Mouse (Mus musculus) heart, embryonic 14.5 days (tissue): ENCODE data around the gene Mfsd4b1. TPM values are rescaled to one million over a fixed set of nuclear protein-coding genes. Genes with fewer than 3 reads are reported as not detected.
A peak's percentile ranks its signal among the peaks of the same experiment; 100 is the strongest.
"Not testable (repeated sequence)": the region's sequence is repeated elsewhere in the genome, so short reads cannot be mapped to it uniquely, and the experiment has no call there.

Experiments used
- ATAC-seq: fragments of 200-750 bp; cut with Nextera tagmentation; 2 replicates; pipeline ENCODE4 v1.8.0; 2017; ENCODE audit warnings: low read depth, moderate TSS enrichment; ENCODE audit not compliant: insufficient number of reproducible peaks, insufficient read depth, low FRiP score
- H3K27ac ChIP-seq, 2 experiments: fragments of 200-500 bp in 1 of 2; fragments of 300-500 bp in 1 of 2; sonication (generic) in 1 of 2; replicated peaks in 1 of 2; 2 replicates each; pipeline ENCODE4 v1.5.1; 2012 to 2014; ENCODE audit warnings: low read depth in 2 of 2, low read length in 2 of 2, control low read depth in 1 of 2, mild to moderate bottlenecking in 1 of 2, mixed read lengths in 1 of 2; ENCODE audit not compliant: control insufficient read depth in 1 of 2, insufficient read depth in 1 of 2
- H3K27me3 ChIP-seq: fragments of 300-500 bp; sonication (generic); 2 replicates; pipeline ENCODE4 v1.6.1; 2014; ENCODE audit warnings: mild to moderate bottlenecking, low read length, control low read depth; ENCODE audit not compliant: control insufficient read depth, insufficient read depth
- H3K36me3 ChIP-seq: fragments of 300-500 bp; sonication (generic); 2 replicates; pipeline ENCODE4 v1.6.1; 2014; ENCODE audit warnings: mild to moderate bottlenecking, control low read depth, low read length, mixed read lengths; ENCODE audit not compliant: control insufficient read depth, insufficient read depth
- H3K4me1 ChIP-seq, 2 experiments: fragments of 200-500 bp in 1 of 2; fragments of 300-500 bp in 1 of 2; sonication (generic) in 1 of 2; 2 replicates each; pipeline ENCODE4 v1.6.1; 2012 to 2014; ENCODE audit warnings: low read length in 2 of 2, control low read depth in 1 of 2, mixed read lengths in 1 of 2; ENCODE audit not compliant: control insufficient read depth in 2 of 2, insufficient read depth in 2 of 2
- H3K4me2 ChIP-seq: fragments of 300-500 bp; sonication (generic); 2 replicates; pipeline ENCODE4 v1.6.1; 2014; ENCODE audit warnings: mild to moderate bottlenecking, low read length
- H3K4me3 ChIP-seq, 2 experiments: fragments of 200-500 bp in 1 of 2; fragments of 300-500 bp in 1 of 2; sonication (generic) in 1 of 2; 2 replicates each; pipeline ENCODE4 v1.5.1; 2012 to 2014; ENCODE audit warnings: low read length in 2 of 2, mild to moderate bottlenecking in 2 of 2, control low read depth in 1 of 2, low read depth in 1 of 2, moderate library complexity in 1 of 2; ENCODE audit not compliant: control insufficient read depth in 1 of 2, insufficient read depth in 1 of 2
- H3K9ac ChIP-seq: fragments of 300-500 bp; sonication (generic); 2 replicates; pipeline ENCODE4 v1.6.1; 2014; ENCODE audit warnings: mild to moderate bottlenecking, low read length
- H3K9me3 ChIP-seq: fragments of 300-500 bp; sonication (generic); 2 replicates; pipeline ENCODE4 v1.6.1; 2016; ENCODE audit warnings: low read length, control low read depth; ENCODE audit not compliant: control insufficient read depth
- WGBS: fragments of 180-500 bp; shearing (Covaris S2); extraction: QIAGEN DNeasy Blood & Tissue Kit; methylation state at CpG from one replicate; pipeline ENCODE4 v1.1.7; 2014; 5-methylcytosine and 5-hydroxymethylcytosine counted together
- polyA plus RNA-seq: library from polyadenylated mRNA; unstranded; fragments of >200 nt; fragmentation: Nextera tagmentation; extraction: Ambion mirVana; gene quantifications from 2 replicates; pipeline ENCODE4 v1.2.1, GENCODE M21; 2014

Gene Mfsd4b1
- polyA plus RNA-seq, 1 experiment from 2014 or later, result 0.58 TPM

DNA sequence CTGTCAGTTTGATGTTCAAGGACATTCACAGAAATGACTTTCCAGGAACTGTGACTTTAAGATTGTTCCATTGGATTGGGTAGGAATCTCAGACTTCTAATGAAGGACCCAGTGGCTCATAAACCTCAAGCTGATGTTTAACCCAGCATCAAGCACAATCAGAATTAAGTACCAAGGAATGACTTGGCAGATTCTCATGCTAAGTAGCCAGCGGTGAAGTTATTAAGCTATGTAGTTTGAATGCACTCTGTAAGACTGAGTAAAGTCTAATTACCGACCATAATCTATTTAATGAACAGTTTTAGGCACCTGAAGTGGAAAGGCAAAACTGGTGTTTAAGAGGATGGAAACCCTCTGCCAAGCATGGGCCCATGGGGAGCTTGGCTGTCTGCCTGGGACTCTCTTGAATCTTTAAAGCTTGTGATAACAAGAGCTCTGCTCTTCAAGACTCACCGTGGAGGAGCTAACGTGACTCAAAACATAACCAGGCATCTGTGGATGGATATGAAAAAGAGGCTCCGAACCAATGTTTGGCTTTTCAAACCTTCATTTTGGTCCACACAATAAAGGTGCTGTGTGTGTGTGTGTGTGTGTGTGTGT is 6.7 kb downstream of the Mfsd4b1 start:
- no peak overlapping the region for H3K4me2 ChIP-seq
- no peak for ATAC-seq
- peaks cover 6 to 19% of the 10 kb centered on the region in 2 experiments for H3K4me1 ChIP-seq
- H3K36me3 ChIP-seq, result no peaks in the 10 kb centered on the region
- WGBS, result 43% methylated on average over 5 of the region's 5 CpGs
- H3K9me3 ChIP-seq, result no peaks in the 10 kb centered on the region
- peak overlapping the region; percentile 20 to 39; a peak in 2 of 4 replicates for H3K27ac ChIP-seq
- H3K27me3 ChIP-seq, result 0 out of 2 replicates have a peak, but pooled peaks cover 4% of the 10 kb centered on the region
- no peak overlapping the region for H3K4me3 ChIP-seq
- no peak overlapping the region for H3K9ac ChIP-seq

DNA sequence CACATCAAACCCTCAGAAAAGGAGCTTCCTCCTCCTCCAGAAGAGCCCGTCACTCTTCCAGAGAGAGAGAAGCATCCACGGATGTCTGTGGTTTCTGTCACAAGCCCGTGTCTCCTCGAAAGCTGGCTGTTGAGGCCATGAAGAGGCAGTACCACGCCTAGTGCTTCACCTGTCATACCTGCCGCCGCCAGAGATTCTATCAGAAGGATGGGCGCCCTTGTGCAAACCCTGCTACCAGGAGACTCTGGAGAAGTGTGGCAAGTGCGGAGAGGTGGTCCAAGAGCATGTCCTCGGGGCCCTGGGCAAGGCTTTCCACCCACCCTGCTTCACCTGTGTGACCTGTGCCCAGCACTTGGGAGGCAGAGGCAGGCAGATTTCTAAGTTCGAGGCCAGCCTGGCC is 15.5 kb downstream of the Mfsd4b1 start:
- H3K36me3 ChIP-seq, result no peaks in the 10 kb centered on the region
- H3K9ac ChIP-seq, result no peak overlapping the region
- H3K4me1 ChIP-seq, result 0 out of 4 replicates have a peak, but pooled peaks cover 0 to 2% of the 10 kb centered on the region in 2 experiments
- 75% methylated on average over 11 of the region's 11 CpGs for WGBS
- H3K9me3 ChIP-seq, result no peaks in the 10 kb centered on the region
- no peak overlapping the region for H3K27ac ChIP-seq
- H3K4me2 ChIP-seq, result no peak overlapping the region
- no peaks in the 10 kb centered on the region for H3K27me3 ChIP-seq
- no peak for ATAC-seq
- H3K4me3 ChIP-seq, result no peak overlapping the region

- not testable (repeated sequence) for H3K9ac ChIP-seq, H3K27ac ChIP-seq, H3K9me3 ChIP-seq, H3K36me3 ChIP-seq, H3K4me2 ChIP-seq, ATAC-seq, H3K27me3 ChIP-seq, H3K4me3 ChIP-seq, H3K4me1 ChIP-seq
- WGBS, result 58% methylated on average over 4 of the region's 4 CpGs
Measured at GRCm38 (mm10) chr10:40008847-40009246, 16.2 kb downstream of the Mfsd4b1 start.

- 83% methylated on average over 4 of the region's 4 CpGs for WGBS
- 0 out of 4 replicates have a peak, but pooled peaks cover 0 to 2% of the 10 kb centered on the region in 2 experiments for H3K4me1 ChIP-seq
- no peak for ATAC-seq
- no peak overlapping the region for H3K27ac ChIP-seq
- H3K4me3 ChIP-seq, result no peak overlapping the region
- H3K9ac ChIP-seq, result no peak overlapping the region
- no peaks in the 10 kb centered on the region for H3K9me3 ChIP-seq
- H3K4me2 ChIP-seq, result no peak overlapping the region
- H3K36me3 ChIP-seq, result no peaks in the 10 kb centered on the region
- no peaks in the 10 kb centered on the region for H3K27me3 ChIP-seq
Measured at GRCm38 (mm10) chr10:40007953-40008352, 17.1 kb downstream of the Mfsd4b1 start.

DNA sequence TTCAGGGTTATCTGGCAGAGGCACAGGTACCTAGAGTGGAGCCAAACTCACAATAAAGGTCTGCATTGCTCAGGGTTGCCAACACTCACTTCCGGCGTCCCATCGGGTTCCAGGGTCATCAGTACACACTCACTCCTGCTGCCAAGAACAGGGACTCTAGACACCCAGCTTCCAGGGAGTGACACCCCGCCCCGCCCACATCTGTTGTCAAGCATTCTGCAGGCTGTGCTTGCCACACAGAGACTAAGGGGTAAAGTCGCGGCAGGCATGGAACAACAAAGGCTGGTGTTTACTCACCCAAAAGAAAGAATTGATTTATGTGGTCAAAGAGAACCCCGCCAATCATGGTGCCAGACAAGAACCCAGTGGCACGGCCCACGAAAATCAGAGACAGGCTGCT is 18.1 kb downstream of the Mfsd4b1 start:
- H3K4me2 ChIP-seq, result no peak overlapping the region
- no peaks in the 10 kb centered on the region for H3K36me3 ChIP-seq
- no peak overlapping the region for H3K27ac ChIP-seq
- H3K4me1 ChIP-seq, result 0 out of 4 replicates have a peak, but pooled peaks cover 0 to 2% of the 10 kb centered on the region in 2 experiments
- H3K9ac ChIP-seq, result no peak overlapping the region
- H3K9me3 ChIP-seq, result no peaks in the 10 kb centered on the region
- ATAC-seq, result no peak
- H3K27me3 ChIP-seq, result no peaks in the 10 kb centered on the region
- 70% methylated on average over 10 of the region's 10 CpGs for whole genome bisulfite sequencing
- H3K4me3 ChIP-seq, result no peak overlapping the region

- no peak for ATAC-seq
- 86% methylated on average over 2 of the region's 2 CpGs for WGBS
- no peak overlapping the region for H3K9ac ChIP-seq
- H3K27me3 ChIP-seq, result no peaks in the 10 kb centered on the region
- no peak overlapping the region for H3K4me3 ChIP-seq
- 0 out of 4 replicates have a peak, but pooled peaks cover 0 to 1% of the 10 kb centered on the region in 2 experiments for H3K4me1 ChIP-seq
- no peak overlapping the region for H3K4me2 ChIP-seq
- H3K27ac ChIP-seq, result no peak overlapping the region
- no peaks in the 10 kb centered on the region for H3K9me3 ChIP-seq
- H3K36me3 ChIP-seq, result no peaks in the 10 kb centered on the region
Measured at GRCm38 (mm10) chr10:40000746-40001145, 24.3 kb downstream of the Mfsd4b1 start.

- no peak overlapping the region for H3K27ac ChIP-seq
Measured at GRCm38 (mm10) chr10:39991155-39991554, 33.9 kb downstream of the Mfsd4b1 start.

GRCm38 (mm10) chr10:39986466-39986865 is 38.6 kb downstream of the Mfsd4b1 start, which contains the start of gene Mfsd4b5:
Mfsd4b5 (minus strand) TSS chr10:39986646.
- H3K9me3 ChIP-seq, result no peaks in the 10 kb centered on the region
- no peaks in the 10 kb centered on the region for H3K36me3 ChIP-seq
- no peak within 1 kb of the TSS for H3K9ac ChIP-seq
- H3K27me3 ChIP-seq, result no peaks in the 10 kb centered on the region
- ATAC-seq, result no peak
- H3K27ac ChIP-seq, result no peak within 1 kb of the TSS
- H3K4me1 ChIP-seq, result 0 out of 4 replicates have a peak, but pooled peaks cover 0 to 2% of the 10 kb centered on the region in 2 experiments
- H3K4me3 ChIP-seq, result no peak within 1 kb of the TSS
- 82% methylated on average over 12 of the region's 12 CpGs for WGBS
- no peak within 1 kb of the TSS for H3K4me2 ChIP-seq

More at GRCm38 (mm10) chr10:39991155-39991554, 33.9 kb downstream of the Mfsd4b1 start:
- no peak for ATAC-seq
- 27% methylated on average over 4 of the region's 4 CpGs for WGBS
- Histone ChIP-seq H3K9ac (no peak overlapping the region), H3K9me3 (peaks cover 4% of the 10 kb centered on the region; the same call in 1 of the 2 replicates), H3K4me2 (no peak overlapping the region), H3K4me3 (no peak overlapping the region), H3K4me1 (0 out of 4 replicates have a peak, but pooled peaks cover 0 to 2% of the 10 kb centered on the region in 2 experiments), H3K27me3 (no peaks in the 10 kb centered on the region), H3K36me3 (no peaks in the 10 kb centered on the region)
